Mouse (Mus musculus) forebrain, embryonic 11.5 days (tissue): Measurements from ENCODE around the gene Klc3. TPM values are rescaled to one million over a fixed set of nuclear protein-coding genes. Genes with fewer than 3 reads are reported as not detected.
A peak's percentile ranks its signal among the peaks of the same experiment; 100 is the strongest.

Source experiments
- ATAC-seq: fragments of 200-750 bp; cut with Nextera tagmentation; replicated peaks from 2 replicates; pipeline ENCODE4 v1.8.0; 2017; ENCODE audit warnings: moderate TSS enrichment; ENCODE audit not compliant: low FRiP score
- DNase-seq: peaks from one replicate; pipeline ENCODE4 v3.0.0-alpha.2; 2017; ENCODE audit warnings: low spot score
- H3K27ac ChIP-seq: fragments of 300-500 bp; sonication (generic); 2 replicates; pipeline ENCODE4 v1.5.1; 2014; ENCODE audit warnings: low read depth, low read length
- H3K27me3 ChIP-seq: fragments of 300-500 bp; sonication (generic); 2 replicates; pipeline ENCODE4 v1.6.1; 2014; ENCODE audit warnings: mild to moderate bottlenecking, low read length, mixed read lengths; ENCODE audit not compliant: control insufficient read depth, insufficient read depth
- H3K36me3 ChIP-seq: fragments of 300-500 bp; sonication (generic); 2 replicates; pipeline ENCODE4 v1.6.1; 2014; ENCODE audit warnings: mild to moderate bottlenecking, low read length, moderate library complexity, mixed read lengths; ENCODE audit not compliant: control insufficient read depth, insufficient read depth
- H3K4me1 ChIP-seq: fragments of 300-500 bp; sonication (generic); replicated peaks from 2 replicates; pipeline ENCODE4 v1.6.1; 2014; ENCODE audit warnings: low read length, mixed read lengths; ENCODE audit not compliant: control insufficient read depth, insufficient read depth
- H3K4me2 ChIP-seq: fragments of 300-500 bp; sonication (generic); 2 replicates; pipeline ENCODE4 v1.6.1; 2014; ENCODE audit warnings: low read depth, mild to moderate bottlenecking, low read length, moderate library complexity, mixed read lengths; ENCODE audit not compliant: severe bottlenecking
- H3K4me3 ChIP-seq: fragments of 300-500 bp; sonication (generic); 2 replicates; pipeline ENCODE4 v1.5.1; 2014; ENCODE audit warnings: low read depth, low read length
- H3K9ac ChIP-seq: fragments of 300-500 bp; sonication (generic); 2 replicates; pipeline ENCODE4 v1.6.1; 2014; ENCODE audit warnings: low read length
- H3K9me3 ChIP-seq: fragments of 300-500 bp; sonication (generic); 2 replicates; pipeline ENCODE4 v1.6.1; 2016; ENCODE audit warnings: low read length, mixed read lengths; ENCODE audit not compliant: control insufficient read depth
- WGBS: fragments of 180-500 bp; shearing (Covaris S2); extraction: QIAGEN DNeasy Blood & Tissue Kit; methylation state at CpG from one replicate; pipeline ENCODE4 v1.1.7; 2014; 5-methylcytosine and 5-hydroxymethylcytosine counted together
- polyA plus RNA-seq: library from polyadenylated mRNA; unstranded; fragments of >200 nt; fragmentation: Nextera tagmentation; extraction: Ambion mirVana; gene quantifications from 2 replicates; pipeline ENCODE4 v1.2.1, GENCODE M21; 2014

The Klc3 gene
- polyA plus RNA-seq, 1 experiment from 2014 or later: 2.8 TPM

- peaks cover 4% of the 10 kb centered on the region for H3K4me1 ChIP-seq
- H3K36me3 ChIP-seq: no peaks in the 10 kb centered on the region
- no peak overlapping the region for H3K4me2 ChIP-seq
- H3K27me3 ChIP-seq: peaks cover 28% of the 10 kb centered on the region
- H3K9ac ChIP-seq: no peak overlapping the region
- DNase-seq: no peak
- ATAC-seq: no peak
- 7% methylated on average over 28 of the region's 28 CpGs for WGBS
- H3K27ac ChIP-seq: no peak overlapping the region
- H3K4me3 ChIP-seq: no peak overlapping the region
- H3K9me3 ChIP-seq: no peaks in the 10 kb centered on the region
Observed at GRCm38 (mm10) chr7:19420121-19420520, 16.2 kb upstream of the Klc3 start.

DNA sequence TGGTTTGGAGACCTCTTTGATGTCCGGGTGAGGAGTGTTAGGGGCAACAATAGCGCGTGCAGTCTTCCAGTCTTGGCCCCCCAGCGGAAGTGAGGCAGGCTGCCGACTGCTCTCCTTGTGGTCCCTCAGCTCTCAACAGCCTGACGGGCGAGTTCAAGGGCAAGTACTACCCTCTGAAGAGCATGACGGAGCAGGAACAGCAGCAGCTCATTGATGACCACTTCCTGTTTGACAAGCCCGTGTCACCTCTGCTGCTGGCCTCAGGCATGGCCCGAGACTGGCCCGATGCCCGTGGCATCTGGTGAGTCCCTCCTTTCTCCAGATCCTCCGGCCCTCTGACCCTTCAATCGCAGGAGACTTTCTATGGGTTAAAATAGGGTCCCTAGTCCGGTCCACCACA, 12.7 kb upstream of the Klc3 start:
- Histone ChIP-seq H3K27me3 (peaks cover 26% of the 10 kb centered on the region), H3K4me3 (no peak overlapping the region), H3K4me1 (peaks cover 4% of the 10 kb centered on the region), H3K4me2 (no peak overlapping the region), H3K27ac (no peak overlapping the region), H3K9me3 (no peaks in the 10 kb centered on the region), H3K9ac (no peak overlapping the region), H3K36me3 (no peaks in the 10 kb centered on the region)
- 85% methylated on average over 15 of the region's 15 CpGs for WGBS
- DNase-seq (no peak), ATAC-seq (no peak)

DNA sequence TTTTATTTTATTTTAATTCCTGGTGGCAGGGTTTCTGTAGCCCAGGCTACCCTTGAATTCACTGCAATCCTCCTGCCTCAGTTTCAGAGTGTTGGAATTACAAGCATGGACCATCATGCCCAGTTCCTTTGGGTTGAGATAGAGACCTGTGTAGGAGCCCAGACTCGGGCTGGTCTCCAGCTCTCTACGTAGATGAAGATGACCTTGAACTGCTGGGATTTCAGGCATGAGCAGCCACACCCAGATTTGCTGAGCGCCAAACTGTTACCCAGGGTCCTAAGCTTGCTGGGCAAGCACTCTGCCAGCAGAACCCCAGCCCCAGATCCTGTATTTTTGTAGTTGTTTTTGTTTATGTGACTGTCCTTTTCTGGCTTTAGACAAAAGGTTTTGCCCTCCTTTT, 9.6 kb upstream of the Klc3 start:
- WGBS: 87% methylated on average over 3 of the region's 3 CpGs
- H3K27me3 ChIP-seq: 0 out of 2 replicates have a peak, but pooled peaks cover 2% of the 10 kb centered on the region
- no peak overlapping the region for H3K4me2 ChIP-seq
- ATAC-seq (no peak), DNase-seq (no peak)
- no peaks in the 10 kb centered on the region for H3K9me3 ChIP-seq
- no peak overlapping the region for H3K4me3 ChIP-seq
- no peaks in the 10 kb centered on the region for H3K36me3 ChIP-seq
- no peaks in the 10 kb centered on the region for H3K4me1 ChIP-seq
- no peak overlapping the region for H3K27ac ChIP-seq
- no peak overlapping the region for H3K9ac ChIP-seq

GRCm38 (mm10) chr7:19411783-19412182, 7.9 kb upstream of the Klc3 start:
- DNase-seq (no peak), ATAC-seq (no peak)
- H3K4me1 ChIP-seq: no peaks in the 10 kb centered on the region
- H3K4me2 ChIP-seq: no peak overlapping the region
- WGBS: 88% methylated on average over 5 of the region's 5 CpGs
- H3K9me3 ChIP-seq: no peaks in the 10 kb centered on the region
- H3K27me3 ChIP-seq: no peaks in the 10 kb centered on the region
- no peak overlapping the region for H3K4me3 ChIP-seq
- H3K27ac ChIP-seq: no peak overlapping the region
- no peak overlapping the region for H3K9ac ChIP-seq
- H3K36me3 ChIP-seq: no peaks in the 10 kb centered on the region

DNA sequence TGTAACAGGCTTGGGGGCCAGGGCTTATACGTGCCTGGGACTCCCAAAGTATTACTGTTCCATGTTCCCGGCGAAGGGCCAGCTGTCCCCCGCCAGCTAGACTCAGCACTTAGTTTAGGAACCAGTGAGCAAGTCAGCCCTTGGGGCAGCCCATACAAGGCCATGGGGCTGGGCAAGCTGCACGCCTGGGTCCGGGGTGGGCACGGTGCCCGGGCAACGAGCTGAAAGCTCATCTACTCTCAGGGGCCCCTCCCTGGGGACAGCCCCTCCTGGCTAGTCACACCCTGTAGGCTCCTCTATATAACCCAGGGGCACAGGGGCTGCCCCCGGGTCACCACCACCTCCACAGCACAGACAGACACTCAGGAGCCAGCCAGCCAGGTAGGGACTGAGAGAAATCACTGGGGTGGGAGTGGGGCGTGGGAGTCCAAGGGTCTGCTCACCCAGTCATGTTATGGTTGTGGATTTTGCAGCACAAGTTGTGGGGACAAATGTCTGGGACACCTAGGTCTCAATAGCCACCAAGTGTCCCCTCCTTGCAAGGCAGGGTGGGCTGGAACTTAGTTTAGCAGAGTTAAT, 7.0 kb upstream of the Klc3 start:
- H3K27ac ChIP-seq: no peak overlapping the region
- no peaks in the 10 kb centered on the region for H3K36me3 ChIP-seq
- H3K27me3 ChIP-seq: no peaks in the 10 kb centered on the region
- WGBS: 89% methylated on average over 11 of the region's 11 CpGs
- H3K9me3 ChIP-seq: no peaks in the 10 kb centered on the region
- ATAC-seq (no peak), DNase-seq (no peak)
- no peak overlapping the region for H3K4me3 ChIP-seq
- no peaks in the 10 kb centered on the region for H3K4me1 ChIP-seq
- H3K9ac ChIP-seq: no peak overlapping the region
- no peak overlapping the region for H3K4me2 ChIP-seq

DNA sequence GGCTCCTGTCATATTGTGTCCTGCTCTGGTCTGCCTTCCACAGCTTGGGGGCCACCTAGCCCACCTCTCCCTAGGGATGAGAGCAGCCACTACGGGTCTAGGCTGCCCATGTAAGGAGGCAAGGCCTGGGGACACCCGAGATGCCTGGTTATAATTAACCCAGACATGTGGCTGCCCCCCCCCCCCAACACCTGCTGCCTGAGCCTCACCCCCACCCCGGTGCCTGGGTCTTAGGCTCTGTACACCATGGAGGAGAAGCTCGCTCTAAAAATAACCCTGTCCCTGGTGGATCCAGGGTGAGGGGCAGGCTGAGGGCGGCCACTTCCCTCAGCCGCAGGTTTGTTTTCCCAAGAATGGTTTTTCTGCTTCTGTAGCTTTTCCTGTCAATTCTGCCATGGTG, 5.8 kb upstream of the Klc3 start:
- Histone ChIP-seq H3K27ac (no peak overlapping the region), H3K27me3 (peaks cover 5% of the 10 kb centered on the region), H3K36me3 (no peaks in the 10 kb centered on the region), H3K9ac (no peak overlapping the region), H3K4me1 (no peaks in the 10 kb centered on the region), H3K4me3 (no peak overlapping the region), H3K9me3 (no peaks in the 10 kb centered on the region), H3K4me2 (no peak overlapping the region)
- DNase-seq: no peak
- 68% methylated on average over 6 of the region's 6 CpGs for WGBS
- ATAC-seq: no peak

GRCm38 (mm10) chr7:19405417-19405816, 1.5 kb upstream of the Klc3 start:
- Histone ChIP-seq H3K9me3 (peaks cover 7% of the 10 kb centered on the region; the same call in 1 of the 2 replicates), H3K4me2 (peak overlapping the region; percentile 29; the same call in 1 of the 2 replicates), H3K27me3 (peaks cover 31% of the 10 kb centered on the region), H3K9ac (no peak overlapping the region), H3K4me1 (peaks cover 5% of the 10 kb centered on the region; the same call in 1 of the 2 replicates), H3K36me3 (no peaks in the 10 kb centered on the region), H3K4me3 (no peak overlapping the region), H3K27ac (no peak overlapping the region)
- peak; percentile 93 for DNase-seq
- 3% methylated on average over 19 of the region's 19 CpGs for WGBS
- ATAC-seq: peak; percentile 77

DNA sequence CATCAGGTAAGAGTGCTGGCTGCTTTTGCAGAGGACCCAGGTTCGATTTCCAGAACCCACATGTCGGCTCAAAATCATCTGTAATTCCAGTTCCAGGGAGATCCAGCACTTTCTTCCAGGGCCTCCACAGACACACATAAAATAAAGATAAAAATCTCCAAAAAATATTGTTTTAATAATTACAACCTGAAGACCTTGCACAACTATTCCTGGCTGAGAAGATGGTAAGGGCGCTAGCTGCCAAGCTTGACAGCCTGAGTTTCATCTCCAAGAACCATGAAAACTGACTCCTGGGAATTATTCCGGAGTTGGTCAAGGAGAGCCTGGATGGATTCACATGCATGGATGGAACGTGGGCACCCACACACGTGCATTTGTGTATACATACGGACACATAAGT, 572 bp upstream of the Klc3 start, which contains the start of gene Ckm:
TSS of gene Ckm (plus strand) at position 301 of the 400 bp plus-strand sequence.
- peak within 1 kb of the TSS; percentile 55 for H3K9ac ChIP-seq
- peaks cover 7% of the 10 kb centered on the region; the same call in 1 of the 2 replicates for H3K9me3 ChIP-seq
- no peak within 1 kb of the TSS for H3K27ac ChIP-seq
- H3K36me3 ChIP-seq: no peaks in the 10 kb centered on the region
- DNase-seq (no peak), ATAC-seq (no peak)
- peak within 1 kb of the TSS; percentile 40 for H3K4me3 ChIP-seq
- H3K4me2 ChIP-seq: peak within 1 kb of the TSS; percentile 97
- H3K4me1 ChIP-seq: peaks cover 5% of the 10 kb centered on the region; the same call in 1 of the 2 replicates
- H3K27me3 ChIP-seq: peaks cover 31% of the 10 kb centered on the region
- WGBS: 57% methylated on average over 7 of the region's 7 CpGs

- peaks cover 33% of the 10 kb centered on the region for H3K27me3 ChIP-seq
- no peak for ATAC-seq
Observed at GRCm38 (mm10) chr7:19402535-19403112, 1.3 kb downstream of the Klc3 start.

More at GRCm38 (mm10) chr7:19402535-19403112, 1.3 kb downstream of the Klc3 start:
- H3K9me3 ChIP-seq: peaks cover 7% of the 10 kb centered on the region; the same call in 1 of the 2 replicates
- H3K27ac ChIP-seq: no peak overlapping the region
- no peak overlapping the region for H3K4me2 ChIP-seq
- no peak overlapping the region for H3K9ac ChIP-seq
- H3K36me3 ChIP-seq: no peaks in the 10 kb centered on the region
- 86% methylated on average over 9 of the region's 9 CpGs for WGBS
- peaks cover 5% of the 10 kb centered on the region; the same call in 1 of the 2 replicates for H3K4me1 ChIP-seq
- no peak for DNase-seq
- H3K4me3 ChIP-seq: no peak overlapping the region
